Mouse (Mus musculus): Measurements from ENCODE around the gene Prkch. TPM values are rescaled to one million over a fixed set of nuclear protein-coding genes. Genes with fewer than 3 reads are reported as not detected.
A peak's percentile ranks its signal among the peaks of the same experiment; 100 is the strongest.

Prkch gene
- polyA plus RNA-seq, 1 experiment from 2014 or later: 22.3 TPM

GRCm38 (mm10) chr12:73746072-73746471 is 161.5 kb downstream of the Prkch start:
- Histone ChIP-seq H3K27ac (replicated peaks) (no peak overlapping the region), H3K36me3 (ENCODE audit: control insufficient read depth, insufficient read depth, low read length) (no peaks in the 10 kb centered on the region), H3K9ac (ENCODE audit: low read length) (no peak overlapping the region), H3K9me3 (ENCODE audit: control insufficient read depth, low read length) (no peaks in the 10 kb centered on the region), H3K27me3 (ENCODE audit: control insufficient read depth, insufficient read depth, low read length) (no peaks in the 10 kb centered on the region), H3K4me2 (replicated peaks; ENCODE audit: low read depth) (no peak overlapping the region), H3K4me1 (replicated peaks; ENCODE audit: control insufficient read depth, insufficient read depth) (no peaks in the 10 kb centered on the region), H3K4me3 (ENCODE audit: low read depth, low read length) (no peak overlapping the region)
- ATAC-seq (ENCODE audit: low FRiP score, low TSS enrichment) (no peak), DNase-seq (ENCODE audit: low spot score) (no peak)
- 88% methylated on average over 6 of the region's 6 CpGs for WGBS
- TF ChIP-seq CTCF (IDR thresholded peaks at IDR 0.05; ENCODE audit: low read depth): no peak
- TF ChIP-seq EP300 (optimal IDR thresholded peaks at IDR 0.05): no peak

- DNase-seq (ENCODE audit: low spot score): no peak
- ATAC-seq (ENCODE audit: low FRiP score, low TSS enrichment): no peak
- Histone ChIP-seq H3K4me2 (replicated peaks; ENCODE audit: low read depth) (no peak overlapping the region), H3K27me3 (ENCODE audit: control insufficient read depth, insufficient read depth, low read length) (no peaks in the 10 kb centered on the region), H3K4me1 (replicated peaks; ENCODE audit: control insufficient read depth, insufficient read depth) (no peaks in the 10 kb centered on the region), H3K4me3 (ENCODE audit: low read depth, low read length) (no peak overlapping the region), H3K27ac (replicated peaks) (no peak overlapping the region), H3K9me3 (ENCODE audit: control insufficient read depth, low read length) (no peaks in the 10 kb centered on the region), H3K9ac (ENCODE audit: low read length) (no peak overlapping the region), H3K36me3 (ENCODE audit: control insufficient read depth, insufficient read depth, low read length) (no peaks in the 10 kb centered on the region)
- 91% methylated on average over 3 of the region's 3 CpGs for WGBS
- TF ChIP-seq EP300 (optimal IDR thresholded peaks at IDR 0.05) (no peak), CTCF (IDR thresholded peaks at IDR 0.05; ENCODE audit: low read depth) (no peak)
Observed at GRCm38 (mm10) chr12:73748373-73748772, 163.8 kb downstream of the Prkch start.

- Histone ChIP-seq H3K9ac (ENCODE audit: low read length) (no peak overlapping the region), H3K9me3 (ENCODE audit: control insufficient read depth, low read length) (no peaks in the 10 kb centered on the region), H3K36me3 (ENCODE audit: control insufficient read depth, insufficient read depth, low read length) (no peaks in the 10 kb centered on the region), H3K27me3 (ENCODE audit: control insufficient read depth, insufficient read depth, low read length) (no peaks in the 10 kb centered on the region), H3K4me2 (replicated peaks; ENCODE audit: low read depth) (no peak overlapping the region), H3K27ac (replicated peaks) (no peak overlapping the region), H3K4me3 (ENCODE audit: low read depth, low read length) (no peak overlapping the region), H3K4me1 (replicated peaks; ENCODE audit: control insufficient read depth, insufficient read depth) (no peaks in the 10 kb centered on the region)
- DNase-seq (ENCODE audit: low spot score) (no peak), ATAC-seq (ENCODE audit: low FRiP score, low TSS enrichment) (no peak)
- 77% methylated on average over 9 of the region's 9 CpGs for WGBS
- TF ChIP-seq EP300 (optimal IDR thresholded peaks at IDR 0.05) (no peak), CTCF (IDR thresholded peaks at IDR 0.05; ENCODE audit: low read depth) (no peak)
Observed at GRCm38 (mm10) chr12:73754476-73755150, 170.0 kb downstream of the Prkch start.

GRCm38 (mm10) chr12:73755646-73756045 is 171.1 kb downstream of the Prkch start:
- no peaks in the 10 kb centered on the region for H3K36me3 ChIP-seq (ENCODE audit: control insufficient read depth, insufficient read depth, low read length)
- H3K27me3 ChIP-seq (ENCODE audit: control insufficient read depth, insufficient read depth, low read length): no peaks in the 10 kb centered on the region
- ATAC-seq (ENCODE audit: low FRiP score, low TSS enrichment) (peak; percentile 92), DNase-seq (ENCODE audit: low spot score) (peak; percentile 37)
- no peak overlapping the region for H3K4me3 ChIP-seq (ENCODE audit: low read depth, low read length)
- WGBS: 59% methylated on average over 8 of the region's 8 CpGs
- no peak overlapping the region for H3K9ac ChIP-seq (ENCODE audit: low read length)
- H3K9me3 ChIP-seq (ENCODE audit: control insufficient read depth, low read length): no peaks in the 10 kb centered on the region
- TF ChIP-seq CTCF (IDR thresholded peaks at IDR 0.05; ENCODE audit: low read depth) (no peak), EP300 (optimal IDR thresholded peaks at IDR 0.05) (peak; percentile 66)
- H3K4me2 ChIP-seq (replicated peaks; ENCODE audit: low read depth): no peak overlapping the region
- H3K27ac ChIP-seq (replicated peaks): no peak overlapping the region
- no peaks in the 10 kb centered on the region for H3K4me1 ChIP-seq (replicated peaks; ENCODE audit: control insufficient read depth, insufficient read depth)

- H3K4me2 ChIP-seq (replicated peaks; ENCODE audit: low read depth): no peak overlapping the region
- H3K9me3 ChIP-seq (ENCODE audit: control insufficient read depth, low read length): no peaks in the 10 kb centered on the region
- H3K27ac ChIP-seq (replicated peaks): no peak overlapping the region
- H3K36me3 ChIP-seq (ENCODE audit: control insufficient read depth, insufficient read depth, low read length): no peaks in the 10 kb centered on the region
- H3K9ac ChIP-seq (ENCODE audit: low read length): no peak overlapping the region
- TF ChIP-seq CTCF (IDR thresholded peaks at IDR 0.05; ENCODE audit: low read depth): no peak
- TF ChIP-seq EP300 (optimal IDR thresholded peaks at IDR 0.05): no peak
- no peak overlapping the region for H3K4me3 ChIP-seq (ENCODE audit: low read depth, low read length)
- ATAC-seq (ENCODE audit: low FRiP score, low TSS enrichment): no peak
- H3K27me3 ChIP-seq (ENCODE audit: control insufficient read depth, insufficient read depth, low read length): no peaks in the 10 kb centered on the region
- 82% methylated on average over 6 of the region's 6 CpGs for WGBS
- H3K4me1 ChIP-seq (replicated peaks; ENCODE audit: control insufficient read depth, insufficient read depth): no peaks in the 10 kb centered on the region
- DNase-seq (ENCODE audit: low spot score): no peak
Observed at GRCm38 (mm10) chr12:73756527-73756926, 171.9 kb downstream of the Prkch start.

GRCm38 (mm10) chr12:73762001-73762400 is 177.4 kb downstream of the Prkch start:
- Histone ChIP-seq H3K4me3 (ENCODE audit: low read depth, low read length) (no peak overlapping the region), H3K27me3 (ENCODE audit: control insufficient read depth, insufficient read depth, low read length) (no peaks in the 10 kb centered on the region), H3K9ac (ENCODE audit: low read length) (no peak overlapping the region), H3K27ac (replicated peaks) (no peak overlapping the region), H3K4me1 (replicated peaks; ENCODE audit: control insufficient read depth, insufficient read depth) (0 out of 2 replicates have a peak, but pooled peaks cover 3% of the 10 kb centered on the region), H3K9me3 (ENCODE audit: control insufficient read depth, low read length) (no peaks in the 10 kb centered on the region), H3K36me3 (ENCODE audit: control insufficient read depth, insufficient read depth, low read length) (no peaks in the 10 kb centered on the region), H3K4me2 (replicated peaks; ENCODE audit: low read depth) (no peak overlapping the region)
- WGBS: 84% methylated on average over 6 of the region's 6 CpGs
- no peak for TF ChIP-seq CTCF (IDR thresholded peaks at IDR 0.05; ENCODE audit: low read depth)
- no peak for TF ChIP-seq EP300 (optimal IDR thresholded peaks at IDR 0.05)
- no peak for ATAC-seq (ENCODE audit: low FRiP score, low TSS enrichment)
- DNase-seq (ENCODE audit: low spot score): no peak

Data from stomach, postnatal 0 days (tissue).